ENCODE assay signal across 9 mouse cellular contexts in the genomic region with DNA sequence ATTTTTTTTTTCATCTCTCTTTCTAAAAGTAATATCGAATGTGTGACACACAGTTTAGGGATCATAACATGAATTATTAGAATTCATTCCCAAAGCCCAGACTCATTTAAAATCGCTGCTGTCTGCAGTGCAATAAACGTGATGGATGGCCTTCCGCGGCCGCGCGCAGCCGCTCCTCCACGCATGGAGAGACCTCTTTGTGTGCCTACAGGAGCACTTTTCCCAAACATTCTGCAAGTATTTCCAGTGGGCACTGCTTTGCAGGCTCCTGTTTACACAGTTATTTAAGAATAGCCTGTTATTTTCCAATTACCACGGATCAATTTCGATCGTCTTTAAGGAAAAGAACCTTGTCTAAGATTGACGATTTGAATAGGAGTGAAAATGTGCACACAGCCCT.
DNase-seq lines count a peak whose midpoint lies in the region; ATAC-seq and TF ChIP-seq lines count a peak whose summit lies in the region.
"Had no signal": no experiment of that assay in that cellular context is flagged by ENCODE, and none has a peak within 500 bp of the region (broad histone marks: within the 10 kb centered on the region; RNA-seq: fewer than 3 reads in every experiment).

No protein-coding gene starts in this region.

- H3K4me3 ChIP-seq in kidney, embryonic 16.5 days (ENCODE audit: low read length): peak overlapping the region; percentile 24
- no peak overlapping the region for H3K4me3 ChIP-seq in hindbrain, embryonic 13.5 days
- H3K4me3 ChIP-seq in limb, embryonic 11.5 days (ENCODE audit: low read depth, low read length): no peak overlapping the region
- no peak overlapping the region for H3K4me3 ChIP-seq in stomach, embryonic 14.5 days (ENCODE audit: low read depth, low read length)
- no peak overlapping the region for H3K4me3 ChIP-seq in thymus, adult 2 months (ENCODE audit: control insufficient read depth, insufficient read depth, low read length)
- H3K4me3 ChIP-seq: erythroblast, embryonic 14.5 days had no signal

- WGBS in kidney, embryonic 16.5 days: 8% methylated on average over 14 of the region's 14 CpGs
- WGBS in hindbrain, embryonic 13.5 days: 31% methylated on average over 14 of the region's 14 CpGs
- 44% methylated on average over 14 of the region's 14 CpGs for WGBS in limb, embryonic 11.5 days
- WGBS in stomach, embryonic 14.5 days: 13% methylated on average over 14 of the region's 14 CpGs
- WGBS in thymus, adult 2 months: 95% methylated on average over 14 of the region's 14 CpGs

- no peak for DNase-seq in kidney, adult 18-20 months
- DNase-seq in limb, embryonic 11.5 days (ENCODE audit: low spot score): peak; percentile 81
- no peak for DNase-seq in heart, adult 8-10 months (ENCODE audit: low spot score)
- no peak for DNase-seq in layer of hippocampus, postnatal 10 days (ENCODE audit: low spot score in 2 of 2)
- DNase-seq in thymus, adult 2 months: no peak

- H3K27me3 ChIP-seq in kidney, embryonic 16.5 days (ENCODE audit: insufficient read depth, low read length): no peaks in the 10 kb centered on the region
- no peaks in the 10 kb centered on the region for H3K27me3 ChIP-seq in hindbrain, embryonic 13.5 days
- no peaks in the 10 kb centered on the region for H3K27me3 ChIP-seq in limb, embryonic 11.5 days (ENCODE audit: control insufficient read depth, insufficient read depth, low read length)
- H3K27me3 ChIP-seq in stomach, embryonic 14.5 days (ENCODE audit: control insufficient read depth, insufficient read depth, low read length): no peaks in the 10 kb centered on the region
- no peaks in the 10 kb centered on the region for H3K27me3 ChIP-seq in thymus, adult 2 months (ENCODE audit: control insufficient read depth, insufficient read depth, low read length)

- no peak overlapping the region for H3K9ac ChIP-seq in kidney, embryonic 16.5 days (replicated peaks; ENCODE audit: low read length)
- H3K9ac ChIP-seq in hindbrain, embryonic 13.5 days: 0 out of 2 replicates have a peak overlapping the region, but pooled peaks have one; percentile 19
- H3K9ac ChIP-seq in limb, embryonic 11.5 days (ENCODE audit: low read length): no peak overlapping the region
- H3K9ac ChIP-seq in stomach, embryonic 14.5 days (replicated peaks; ENCODE audit: low read depth, low read length): no peak overlapping the region

- TF ChIP-seq CTCF in thymus, adult 2 months (IDR thresholded peaks at IDR 0.05; ENCODE audit: borderline replicate concordance, control insufficient read depth, extremely low read depth, insufficient read depth, low read length, poor library complexity): no peak

- peaks cover 11% of the 10 kb centered on the region for H3K4me1 ChIP-seq in kidney, embryonic 16.5 days (ENCODE audit: insufficient read depth, low read length)
- peaks cover 29% of the 10 kb centered on the region for H3K4me1 ChIP-seq in hindbrain, embryonic 13.5 days (replicated peaks)
- no peaks in the 10 kb centered on the region for H3K4me1 ChIP-seq in limb, embryonic 11.5 days (ENCODE audit: control insufficient read depth, insufficient read depth, low read length)
- no peaks in the 10 kb centered on the region for H3K4me1 ChIP-seq in stomach, embryonic 14.5 days (ENCODE audit: control insufficient read depth, insufficient read depth, low read length)
- no peaks in the 10 kb centered on the region for H3K4me1 ChIP-seq in thymus, adult 2 months (replicated peaks; ENCODE audit: control insufficient read depth, insufficient read depth, low read length)

- H3K9me3 ChIP-seq in kidney, embryonic 16.5 days (ENCODE audit: low read length): no peaks in the 10 kb centered on the region
- H3K9me3 ChIP-seq in hindbrain, embryonic 13.5 days: no peaks in the 10 kb centered on the region
- H3K9me3 ChIP-seq in limb, embryonic 11.5 days (ENCODE audit: control insufficient read depth, low read length): no peaks in the 10 kb centered on the region
- no peaks in the 10 kb centered on the region for H3K9me3 ChIP-seq in stomach, embryonic 14.5 days (ENCODE audit: control insufficient read depth, low read depth, low read length)

- TF ChIP-seq POLR2A in thymus, adult 2 months (IDR thresholded peaks at IDR 0.05; ENCODE audit: control insufficient read depth, extremely low read depth, insufficient read depth, low read length, poor library complexity): no peak

- ATAC-seq in kidney, embryonic 16.5 days (ENCODE audit: low FRiP score, low TSS enrichment): peak; percentile 82
- no peak for ATAC-seq in hindbrain, embryonic 13.5 days (ENCODE audit: low FRiP score)
- ATAC-seq in limb, embryonic 11.5 days (ENCODE audit: insufficient number of reproducible peaks, low FRiP score, low TSS enrichment, low read depth): peak; percentile 51; the same call in 1 of the 2 replicates
- ATAC-seq in stomach, embryonic 14.5 days (ENCODE audit: insufficient number of reproducible peaks, insufficient read depth, low FRiP score, low read depth): no peak

- no peaks in the 10 kb centered on the region for H3K36me3 ChIP-seq in kidney, embryonic 16.5 days (ENCODE audit: insufficient read depth, low read length)
- no peaks in the 10 kb centered on the region for H3K36me3 ChIP-seq in hindbrain, embryonic 13.5 days
- no peaks in the 10 kb centered on the region for H3K36me3 ChIP-seq in limb, embryonic 11.5 days (ENCODE audit: control insufficient read depth, insufficient read depth, low read length)
- H3K36me3 ChIP-seq in stomach, embryonic 14.5 days (ENCODE audit: control insufficient read depth, insufficient read depth, low read length): no peaks in the 10 kb centered on the region
- H3K36me3 ChIP-seq in thymus, adult 2 months (ENCODE audit: control insufficient read depth, insufficient read depth, low read length): no peaks in the 10 kb centered on the region

- peak overlapping the region; percentile 37; the same call in 1 of the 2 replicates for H3K27ac ChIP-seq in kidney, embryonic 16.5 days (ENCODE audit: low read length)
- peak overlapping the region; percentile 86 for H3K27ac ChIP-seq in hindbrain, embryonic 13.5 days
- no peak overlapping the region for H3K27ac ChIP-seq in limb, embryonic 11.5 days (replicated peaks; ENCODE audit: low read depth, low read length)
- peak overlapping the region; percentile 35; the same call in 1 of the 2 replicates for H3K27ac ChIP-seq in stomach, embryonic 14.5 days (ENCODE audit: low read length)
- no peak overlapping the region for H3K27ac ChIP-seq in thymus, adult 2 months (ENCODE audit: control insufficient read depth, insufficient read depth, low read length)

- H3K4me2 ChIP-seq in kidney, embryonic 16.5 days (replicated peaks; ENCODE audit: low read depth, low read length): peak overlapping the region; percentile 43
- H3K4me2 ChIP-seq in hindbrain, embryonic 13.5 days: peak overlapping the region; percentile 37
- no peak overlapping the region for H3K4me2 ChIP-seq in limb, embryonic 11.5 days (ENCODE audit: low read depth, severe bottlenecking)
- H3K4me2 ChIP-seq in stomach, embryonic 14.5 days (replicated peaks; ENCODE audit: low read depth, low read length): peak overlapping the region; percentile 41

Comparison
In these comparisons a context has a peak if more than half of its experiments do, and no peak if none do; other contexts are left out.
1. ATAC-seq: peak in kidney, embryonic 16.5 days (single experiment) and limb, embryonic 11.5 days (single experiment); none in hindbrain, embryonic 13.5 days (single experiment) and stomach, embryonic 14.5 days (single experiment).
2. H3K27ac ChIP-seq: peak in kidney, embryonic 16.5 days (single experiment), hindbrain, embryonic 13.5 days (single experiment) and stomach, embryonic 14.5 days (single experiment); none in limb, embryonic 11.5 days (single experiment) and thymus, adult 2 months (single experiment).